Mouse (Mus musculus): Measurements from ENCODE around the gene Syt1. TPM values are rescaled to one million over a fixed set of nuclear protein-coding genes. Genes with fewer than 3 reads are reported as not detected.

Gene Syt1
- total RNA-seq, 4 experiments from 2014 or later = 12.3 to 26.7 (median 17.9) TPM

DNA sequence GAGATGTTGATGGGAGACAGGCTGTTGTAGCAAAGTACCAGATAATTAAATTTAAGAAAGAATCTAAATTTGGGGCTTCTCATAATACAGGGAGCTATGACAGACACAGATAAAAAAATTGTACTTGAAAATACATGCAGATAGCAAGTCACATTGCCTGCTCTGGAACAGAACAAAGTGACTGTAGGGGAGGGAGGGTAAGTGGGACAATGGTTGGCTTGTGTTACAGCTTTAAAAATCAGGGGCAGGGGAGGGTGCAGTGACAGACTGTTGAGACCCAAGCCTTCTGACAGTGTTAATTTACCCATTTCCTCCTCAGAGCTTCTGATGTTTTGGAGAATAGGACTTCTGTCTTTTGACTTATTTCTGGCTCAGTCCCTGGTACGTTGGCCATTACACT is 126.3 kb downstream of the Syt1 start:
- DNase-seq = no peak

DNA sequence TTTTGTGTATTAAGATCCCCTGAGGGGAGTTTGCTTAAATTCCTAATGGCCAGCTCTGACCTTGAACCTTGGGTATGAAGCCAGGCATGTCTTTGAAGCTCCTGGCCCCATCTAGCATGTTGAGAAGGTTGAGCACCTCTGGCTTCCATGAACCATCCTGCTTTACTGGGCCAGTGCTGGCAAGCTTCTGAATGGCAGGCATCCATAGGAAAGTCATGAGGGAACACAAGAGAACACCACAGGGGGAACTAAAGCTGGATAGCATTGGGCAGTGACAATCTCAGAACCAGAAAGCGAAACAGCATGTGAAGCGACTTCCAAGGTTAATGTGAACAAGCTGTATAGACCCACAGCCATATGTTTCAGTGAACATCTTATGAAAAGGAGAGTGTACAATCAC is 130.4 kb downstream of the Syt1 start:
- no peak for DNase-seq

DNA sequence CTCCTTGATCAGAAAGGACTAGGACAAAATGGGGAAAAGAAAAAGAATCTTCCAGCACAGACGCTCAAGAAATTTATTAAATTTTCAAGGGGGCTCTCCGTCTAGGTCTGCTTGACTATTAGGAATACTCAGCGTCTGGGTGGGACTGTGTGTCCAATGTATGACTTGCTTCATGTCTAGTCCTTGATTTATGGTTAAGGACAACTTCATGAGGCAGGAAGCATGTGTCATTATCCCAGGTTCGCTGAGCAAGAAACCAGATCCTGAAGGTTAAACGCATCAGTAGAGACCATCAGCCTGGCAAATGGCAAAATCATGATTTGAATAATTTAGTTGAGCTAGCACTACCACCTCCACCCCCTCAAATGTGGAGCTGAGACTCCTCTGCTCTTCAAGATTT is 135.1 kb downstream of the Syt1 start:
- no peak for DNase-seq

DNA sequence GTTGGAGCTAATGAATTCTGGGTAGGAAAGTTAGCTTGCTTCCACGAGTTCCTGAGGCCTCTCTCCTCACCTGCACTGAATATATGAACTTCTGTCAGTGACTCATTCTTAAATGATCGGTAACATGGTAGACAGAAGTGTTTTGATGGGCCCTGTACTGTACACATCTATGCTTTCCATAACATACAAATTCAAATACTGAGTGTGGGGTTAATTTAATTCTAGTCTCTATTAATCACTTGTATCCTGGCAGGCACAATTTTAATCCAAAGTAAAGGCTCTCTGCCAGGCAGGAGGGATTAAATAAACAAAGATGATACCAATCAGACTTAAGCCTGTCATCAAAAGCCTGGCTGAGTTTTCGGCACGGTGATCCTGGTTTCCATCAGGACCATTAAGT is 136.1 kb downstream of the Syt1 start:
- DNase-seq = no peak

DNA sequence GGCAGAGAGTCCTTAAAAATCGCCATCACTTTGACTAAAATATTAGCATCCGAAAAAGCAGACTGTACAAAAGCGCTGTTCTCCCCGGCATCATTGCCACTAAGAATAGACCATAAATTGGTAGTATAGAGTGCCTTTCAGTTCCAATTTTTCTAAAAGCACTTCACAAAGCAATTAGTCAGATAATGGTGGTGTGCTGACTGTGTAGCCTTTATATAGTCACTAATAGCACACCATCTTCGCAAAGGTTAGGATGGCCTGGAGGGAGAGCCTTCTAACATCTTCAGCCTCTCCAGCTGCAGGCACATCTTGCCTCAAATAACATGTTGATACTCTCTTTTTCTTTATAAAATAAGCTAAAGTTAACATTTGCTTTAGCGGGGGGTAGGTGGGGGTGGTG is 138.4 kb downstream of the Syt1 start:
- DNase-seq = no peak

DNA sequence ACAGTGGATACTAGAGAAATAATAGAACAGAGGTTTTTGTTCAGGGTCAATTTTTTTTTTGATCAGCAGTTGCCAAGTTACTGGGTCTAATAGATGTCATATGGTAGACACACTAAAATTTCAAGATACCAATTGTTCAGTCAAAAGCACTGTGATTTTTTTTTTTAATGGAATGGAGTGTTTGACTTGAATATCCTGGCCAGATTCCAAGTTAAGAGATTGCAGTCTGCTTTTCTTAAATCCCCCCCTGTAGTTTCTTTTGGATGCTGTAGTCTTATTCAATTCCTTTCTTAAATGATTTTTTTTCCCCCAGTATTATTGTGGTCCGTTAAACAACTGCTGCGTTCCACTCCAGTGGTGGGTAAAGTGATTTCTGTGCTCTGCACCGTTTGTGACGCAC is 140.2 kb downstream of the Syt1 start:
- DNase-seq = no peak

DNA sequence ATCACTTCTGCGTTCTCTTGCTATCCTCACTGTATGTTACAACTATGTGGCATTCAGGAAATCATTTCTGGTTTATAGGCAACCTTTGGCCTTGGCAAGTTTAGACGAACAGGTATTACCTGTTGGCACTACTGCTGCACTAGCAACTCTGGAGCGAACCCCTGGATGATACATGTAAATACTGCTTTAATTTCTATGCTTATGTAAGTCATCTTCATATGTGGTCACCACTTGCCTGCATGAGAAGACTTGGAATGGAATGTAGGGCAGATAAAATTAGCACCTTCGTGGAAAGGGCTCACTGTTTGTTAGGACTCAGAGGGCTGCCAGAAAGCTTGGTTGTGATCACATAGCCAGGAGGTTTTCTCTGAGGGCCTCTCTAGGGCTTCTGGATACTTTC is 142.6 kb downstream of the Syt1 start:
- no peak for DNase-seq

DNA sequence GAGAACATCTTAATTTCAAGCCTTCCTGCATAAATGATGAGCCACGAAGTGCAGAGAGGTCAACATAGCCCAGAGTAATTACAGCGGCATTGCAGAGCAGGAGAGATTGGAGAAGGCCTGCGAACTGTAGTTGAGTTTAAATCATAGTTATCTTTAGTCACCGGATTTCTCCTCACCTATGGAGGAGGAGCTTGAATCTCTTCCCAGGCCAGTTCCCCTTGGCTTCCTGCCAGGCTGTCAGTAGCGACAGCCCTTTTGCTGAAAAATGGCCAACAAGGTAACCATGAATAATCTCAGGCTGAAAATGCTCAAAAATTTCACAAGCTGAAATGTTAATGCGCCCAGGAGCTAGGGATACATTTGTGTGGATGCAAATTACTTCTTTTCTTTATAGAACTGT is 143.6 kb downstream of the Syt1 start:
- no peak for DNase-seq

DNA sequence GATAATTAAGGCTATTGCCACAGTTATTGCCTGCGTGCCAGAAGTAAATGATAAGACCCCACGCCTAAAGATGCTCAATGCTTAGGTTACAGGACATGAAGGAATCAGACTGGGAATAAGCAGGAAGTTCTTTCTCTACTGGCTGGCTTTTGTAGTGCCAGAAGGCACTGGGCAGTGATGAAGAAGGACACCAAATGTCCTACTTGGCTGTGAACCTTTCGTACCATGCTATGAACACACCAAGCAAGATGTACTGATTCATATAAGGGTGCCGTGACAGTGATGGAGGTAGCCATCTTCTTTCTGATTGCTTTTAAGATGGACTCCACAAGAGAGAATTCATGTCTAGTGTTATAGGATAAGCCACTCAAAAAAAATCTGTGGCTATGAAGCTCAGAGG is 145.2 kb downstream of the Syt1 start:
- no peak for DNase-seq

DNA sequence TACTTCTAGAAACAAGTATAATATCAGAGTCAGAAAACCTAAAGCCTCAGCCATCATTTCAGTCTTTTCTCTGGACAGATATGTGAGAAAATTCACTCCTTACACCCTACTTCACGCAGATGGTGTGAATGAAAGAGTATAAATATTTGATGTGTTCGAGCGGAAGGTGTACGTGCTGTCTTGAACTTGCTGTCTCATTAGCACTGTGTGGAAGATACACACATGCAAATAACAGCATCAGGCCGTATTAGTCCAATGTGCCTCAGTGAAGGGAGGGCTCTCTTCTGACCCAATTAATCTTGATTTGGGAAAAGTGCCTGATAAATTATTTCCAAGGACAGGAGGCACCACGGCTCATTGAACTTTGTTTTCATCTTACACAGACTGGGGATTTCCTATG is 154.8 kb downstream of the Syt1 start:
- no peak for DNase-seq

DNA sequence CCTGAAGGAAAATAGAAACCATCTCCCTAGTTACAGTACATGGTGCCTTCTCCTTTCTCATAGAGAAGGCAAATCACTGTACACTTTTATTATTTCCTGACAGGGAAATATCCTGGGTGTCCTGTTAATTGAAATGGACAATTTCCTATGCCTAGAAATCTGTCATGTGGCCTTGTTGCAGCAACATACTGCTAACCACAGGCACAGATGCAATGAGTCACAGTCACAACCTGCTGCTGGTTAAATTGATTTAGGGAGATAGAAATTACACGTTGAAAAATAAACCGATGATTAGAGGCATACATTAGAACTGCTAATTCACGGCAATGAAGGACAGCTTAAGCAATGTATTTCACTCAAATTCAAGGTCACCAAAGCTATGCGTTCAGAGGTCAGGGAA is 158.0 kb downstream of the Syt1 start:
- no peak for DNase-seq

DNA sequence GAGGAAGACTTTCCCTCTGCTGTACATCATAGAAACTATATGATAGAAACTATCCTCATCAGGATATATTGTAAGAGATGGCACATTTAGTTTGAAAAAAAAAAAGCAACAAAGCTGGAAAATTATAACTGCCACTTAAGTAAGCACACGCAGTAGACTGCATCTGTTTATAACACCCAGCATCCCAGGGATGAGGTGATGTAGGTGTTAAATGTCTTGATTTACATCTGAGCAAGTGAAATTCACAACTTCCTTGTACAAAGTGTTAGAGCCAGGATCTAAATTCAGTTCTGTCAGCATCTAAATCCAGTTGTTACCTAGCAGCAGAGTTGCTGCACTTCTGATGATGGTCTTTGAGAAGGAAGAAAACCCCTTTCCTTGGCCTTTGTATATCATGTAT is 173.3 kb downstream of the Syt1 start:
- DNase-seq = no peak

DNA sequence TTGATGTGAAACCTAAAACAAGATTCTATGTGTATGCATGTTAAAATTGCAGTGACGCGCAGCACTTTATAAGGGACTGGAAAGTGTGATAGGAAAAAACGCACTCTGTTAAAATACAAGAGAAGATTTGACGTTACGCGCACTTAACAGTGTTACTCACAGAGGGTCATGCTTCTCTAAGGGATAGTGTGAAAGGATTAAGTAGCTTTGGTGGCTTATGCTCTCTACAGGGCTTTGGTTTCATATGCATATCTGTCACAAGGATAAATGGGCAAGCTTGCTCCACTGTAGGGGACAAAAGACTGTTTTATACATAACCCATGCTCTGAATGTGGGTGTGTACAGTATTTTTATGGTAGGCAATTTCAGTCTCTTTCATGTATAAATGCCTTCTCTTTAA is 178.5 kb downstream of the Syt1 start:
- no peak for DNase-seq

DNA sequence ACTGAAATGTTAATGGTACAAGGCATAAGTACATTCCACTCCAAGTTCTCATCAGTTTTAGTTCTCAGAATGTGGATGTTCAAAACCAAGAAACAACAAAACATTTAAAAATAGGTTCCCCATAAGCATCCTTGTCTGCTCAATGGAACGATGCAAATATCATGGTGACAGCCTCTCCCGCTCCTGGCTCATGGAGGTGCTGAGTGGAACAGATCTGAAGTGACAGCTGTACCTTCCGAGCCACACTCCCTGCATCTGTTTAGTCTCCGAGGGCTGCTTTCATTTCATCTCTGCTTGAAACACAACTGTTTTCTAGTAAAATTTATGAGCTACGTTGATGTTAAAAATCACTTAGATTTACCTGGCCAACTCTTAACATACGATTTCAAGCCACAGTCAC is 179.0 kb downstream of the Syt1 start:
- DNase-seq = no peak

DNA sequence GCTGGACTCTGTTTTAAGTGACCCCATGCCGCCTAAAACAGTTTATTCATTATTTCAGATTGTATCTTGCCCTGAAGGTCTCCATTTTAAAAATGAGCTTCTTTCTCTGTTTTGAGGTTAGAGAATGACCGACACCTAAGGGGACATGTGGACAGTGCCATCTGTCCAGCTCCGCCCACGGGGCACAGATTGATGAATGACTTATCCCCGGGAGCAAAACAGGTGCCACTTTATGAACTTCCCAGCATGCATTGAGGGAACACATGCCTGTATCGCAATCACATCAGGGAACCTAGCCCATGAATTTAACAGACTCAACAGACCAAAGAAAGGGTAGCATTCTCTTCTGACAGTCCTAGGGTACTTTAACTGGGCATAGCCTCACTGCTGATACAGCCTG is 188.5 kb downstream of the Syt1 start:
- DNase-seq = no peak

DNA sequence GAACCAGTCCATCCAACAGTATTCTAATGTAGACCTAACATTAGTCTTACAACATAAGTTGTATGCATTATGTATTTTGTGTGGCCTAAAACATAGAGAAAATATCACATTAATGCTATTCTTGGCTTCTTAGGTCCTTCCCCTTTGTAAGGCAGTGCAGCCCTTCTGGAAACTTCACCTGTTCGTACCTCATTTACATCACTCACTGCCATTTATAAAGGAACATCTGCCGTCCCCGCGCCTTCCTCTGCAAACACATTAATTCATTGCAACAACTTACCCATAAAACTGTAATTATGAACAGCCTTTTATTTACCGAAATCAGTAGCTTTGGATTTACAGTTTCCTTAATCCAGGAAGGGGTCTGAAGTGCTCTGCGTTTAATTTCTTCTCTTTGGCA is 195.4 kb downstream of the Syt1 start:
- no peak for DNase-seq

DNA sequence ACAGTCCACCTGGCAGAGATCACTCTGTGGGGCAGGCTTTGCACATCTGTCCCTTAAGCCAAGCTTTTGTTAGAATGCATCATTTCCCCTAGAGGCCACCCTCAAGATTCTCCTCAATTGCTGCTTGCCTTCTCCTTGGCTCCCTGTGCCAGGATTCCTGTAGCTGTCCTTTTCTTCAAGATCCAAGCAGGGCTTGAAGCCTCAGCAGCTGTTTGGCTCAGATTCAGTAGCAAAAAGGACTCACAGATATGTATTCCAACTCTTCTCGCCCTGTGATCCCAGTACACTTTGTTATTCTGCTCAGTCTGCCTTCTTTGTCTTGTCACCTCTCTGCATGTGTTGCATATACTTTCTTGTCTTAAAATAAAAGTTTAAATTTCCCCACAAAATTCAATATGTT is 206.4 kb downstream of the Syt1 start:
- no peak for DNase-seq

DNA sequence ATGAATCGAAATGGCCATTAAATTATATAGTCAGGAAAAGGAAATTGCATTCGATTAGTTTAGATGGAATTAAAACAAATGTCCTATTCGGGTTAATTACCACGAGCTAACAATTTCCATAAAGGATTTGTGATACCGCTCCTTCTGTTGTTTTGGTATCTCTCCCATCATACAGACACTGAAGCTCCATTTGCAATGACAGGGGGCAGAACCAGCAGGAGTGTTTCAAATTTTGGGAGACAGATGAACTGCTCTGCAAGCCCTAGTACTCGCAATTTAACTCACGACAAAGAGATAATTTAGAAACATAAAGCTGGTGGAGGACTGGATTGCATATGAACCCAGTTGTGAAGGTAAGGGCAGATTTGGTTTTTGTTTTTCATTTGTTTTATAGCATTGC is 210.0 kb downstream of the Syt1 start:
- no peak for DNase-seq

DNA sequence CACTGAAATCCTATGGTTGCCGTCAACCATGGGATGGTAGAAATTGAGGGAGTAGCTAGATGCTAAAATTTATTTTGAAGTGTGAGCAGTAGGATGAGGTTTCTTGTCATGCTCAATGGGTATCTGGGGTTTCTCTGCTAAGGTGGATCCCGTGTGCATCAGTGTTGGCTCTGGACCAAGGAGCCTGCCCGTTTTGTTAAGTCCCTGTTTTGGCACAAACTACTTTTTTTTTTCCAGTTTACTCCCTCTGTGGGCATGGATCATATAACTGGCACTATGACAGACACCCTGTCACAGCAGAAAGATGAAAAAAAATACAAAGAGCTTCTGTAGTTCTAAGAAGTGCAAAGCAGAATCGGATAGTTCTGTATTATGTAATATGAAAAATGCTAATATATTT is 212.0 kb downstream of the Syt1 start:
- no peak for DNase-seq

DNA sequence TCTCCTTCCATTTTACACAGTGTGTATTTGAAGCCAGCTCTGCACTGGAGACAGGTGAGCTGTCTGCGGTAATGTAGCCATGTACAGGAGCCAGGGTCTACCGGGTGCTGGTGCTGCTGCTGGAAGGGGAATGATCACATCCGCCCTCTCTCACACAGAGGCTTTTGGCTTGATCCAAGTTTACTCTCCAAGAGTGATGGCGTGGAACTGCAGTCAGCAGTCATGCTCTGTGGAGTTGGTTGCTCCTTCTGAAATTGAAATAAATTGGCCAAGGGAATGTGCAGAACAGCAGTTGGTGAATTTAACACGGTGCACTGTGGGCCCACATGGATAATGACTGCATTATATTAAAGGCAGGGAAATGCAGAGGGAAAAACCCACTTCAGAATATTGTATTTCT is 228.0 kb downstream of the Syt1 start:
- DNase-seq = no peak

DNA sequence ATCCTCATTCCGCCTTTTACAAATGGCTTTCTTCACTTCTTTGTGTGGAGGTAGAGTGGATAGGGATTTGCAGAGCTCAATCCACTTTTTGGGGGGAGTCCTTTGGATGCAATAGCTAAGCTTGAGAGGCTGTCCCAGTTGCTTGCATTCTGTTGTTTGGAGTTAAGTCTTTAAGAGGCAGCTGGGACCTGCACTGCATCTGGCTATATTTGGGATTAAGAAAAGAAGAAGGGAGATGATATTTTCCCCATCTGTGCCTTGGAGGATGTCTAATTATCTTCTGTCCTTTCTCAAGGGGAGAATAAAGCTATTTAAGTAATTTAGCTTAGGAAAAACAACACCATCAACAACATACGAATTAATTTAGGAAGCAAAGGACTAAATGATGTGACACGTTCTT is 230.2 kb downstream of the Syt1 start:
- no peak for DNase-seq

DNA sequence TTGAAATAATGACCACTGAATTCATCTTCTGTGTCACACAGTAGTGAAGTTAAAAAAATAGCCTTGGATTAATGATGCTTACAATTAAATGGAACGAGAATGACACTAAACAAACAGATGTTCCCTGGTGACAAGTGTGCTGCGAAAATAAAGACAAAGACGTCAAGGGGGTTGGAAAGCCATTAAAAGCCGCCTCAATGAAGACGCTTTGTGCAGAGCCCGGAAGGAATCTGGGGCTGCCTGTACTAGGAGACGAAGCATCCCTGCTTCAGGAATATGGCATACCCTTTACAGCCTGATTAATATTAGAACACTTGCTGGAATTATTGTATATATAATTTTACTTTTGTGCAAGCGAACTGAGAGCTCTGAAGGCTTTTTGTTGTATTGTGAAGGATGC is 234.0 kb downstream of the Syt1 start:
- DNase-seq = no peak

DNA sequence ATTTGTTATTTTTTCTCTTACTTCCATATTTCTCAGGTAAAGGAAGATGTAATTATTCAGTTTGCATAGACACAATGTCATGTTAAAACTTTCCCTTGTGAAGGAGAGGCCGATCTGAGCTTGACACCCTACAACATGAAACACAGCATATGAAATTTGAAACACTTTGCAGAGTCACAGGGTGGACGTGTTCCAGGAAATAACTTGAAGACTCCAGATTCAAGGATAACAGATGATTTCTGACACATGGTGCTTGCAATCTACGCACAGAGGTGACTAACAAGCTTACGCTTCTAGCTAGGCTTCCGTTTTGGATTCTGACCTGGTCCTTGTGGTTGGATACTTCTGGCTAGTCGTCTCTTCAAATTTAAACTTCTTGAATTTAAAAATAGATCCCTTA is 239.7 kb downstream of the Syt1 start:
- no peak for DNase-seq

DNA sequence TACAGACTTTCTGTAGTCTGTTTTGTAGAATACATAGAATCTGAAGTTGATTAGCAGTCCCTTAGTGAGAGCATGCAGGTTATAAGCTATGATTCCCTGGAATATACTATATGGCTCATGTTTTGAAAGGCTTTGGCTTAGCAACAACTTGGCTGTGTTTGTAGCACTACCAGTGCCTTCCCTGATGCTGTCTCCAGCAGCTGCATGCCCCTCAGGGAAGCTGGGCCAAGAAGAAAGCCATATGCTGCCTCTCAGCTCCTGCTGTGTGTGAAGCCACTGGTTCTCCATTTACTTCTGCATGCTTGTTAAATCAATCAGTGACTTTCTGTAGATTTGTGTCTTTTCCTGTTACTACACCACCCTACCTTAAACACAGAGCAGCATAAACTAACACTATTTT is 245.2 kb downstream of the Syt1 start:
- no peak for DNase-seq

DNA sequence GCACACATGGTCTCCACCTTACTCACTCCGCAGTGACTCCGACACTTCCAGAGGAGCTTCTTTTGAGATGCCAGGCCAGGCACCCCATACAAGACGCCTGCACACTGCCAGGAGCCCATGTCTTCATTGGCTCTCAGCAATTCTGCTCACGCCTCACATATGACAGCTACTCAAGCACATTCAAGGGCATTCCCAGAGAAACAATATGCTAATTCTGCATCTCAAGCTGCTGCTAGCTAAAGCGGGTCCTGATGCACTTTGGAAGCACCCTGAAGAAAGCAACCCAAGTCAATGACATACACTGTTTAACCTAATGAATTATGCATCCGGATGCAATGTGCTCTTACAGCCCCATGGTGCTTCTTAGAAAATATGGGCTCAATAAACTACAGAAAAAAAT is 247.1 kb downstream of the Syt1 start:
- no peak for DNase-seq

DNA sequence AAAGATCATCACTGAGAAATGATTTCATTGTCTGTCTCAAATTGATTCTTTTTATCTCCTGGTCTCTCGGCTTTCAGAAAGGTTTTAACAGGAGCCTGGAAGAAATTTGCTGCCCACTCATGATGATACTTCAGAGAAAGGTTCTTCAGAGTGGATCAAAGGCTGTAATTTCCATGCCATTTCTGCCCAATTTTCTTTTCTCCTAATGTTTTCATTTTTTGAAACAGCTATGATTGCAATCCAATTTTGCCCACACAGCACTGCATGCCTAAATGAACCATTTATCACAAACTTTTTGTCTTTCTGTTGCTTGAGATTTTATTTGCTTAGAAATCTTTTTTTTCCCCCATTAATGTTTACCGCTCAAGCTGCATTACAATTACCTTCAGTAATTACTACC is 257.5 kb downstream of the Syt1 start:
- DNase-seq = no peak

Data from adrenal gland, adult 8-10 months (tissue).